Mouse (Mus musculus) liver, embryonic 14.5 days (tissue): Measurements from ENCODE around the gene Bloc1s3.

Experiments
- CTCF ChIP-seq: IDR thresholded peaks from 2 replicates; pipeline ENCODE4 v1.5.1; 2016; ENCODE audit warnings: antibody characterized with exemption, low read depth, control low read depth
- EP300 ChIP-seq: IDR thresholded peaks from 2 replicates; pipeline ENCODE4 v1.6.1; 2016; ENCODE audit warnings: antibody characterized with exemption, low read depth

GRCm38 (mm10) chr7:19472403-19472802 is 35.8 kb downstream of the Bloc1s3 start:
- TF ChIP-seq CTCF = no peak
- TF ChIP-seq EP300 = no peak
